Mouse (Mus musculus): Measurements from ENCODE around the gene Ankrd13d.

Gene Ankrd13d

GRCm38 (mm10) chr19:4301735-4302651, 19.1 kb upstream of the Ankrd13d start:
- no peak for DNase-seq (ENCODE audit: low read depth)

- DNase-seq (ENCODE audit: low read depth): no peak
These were observed 18.2 kb upstream of the Ankrd13d start for GRCm38 (mm10) chr19:4300852-4301734.

DNA sequence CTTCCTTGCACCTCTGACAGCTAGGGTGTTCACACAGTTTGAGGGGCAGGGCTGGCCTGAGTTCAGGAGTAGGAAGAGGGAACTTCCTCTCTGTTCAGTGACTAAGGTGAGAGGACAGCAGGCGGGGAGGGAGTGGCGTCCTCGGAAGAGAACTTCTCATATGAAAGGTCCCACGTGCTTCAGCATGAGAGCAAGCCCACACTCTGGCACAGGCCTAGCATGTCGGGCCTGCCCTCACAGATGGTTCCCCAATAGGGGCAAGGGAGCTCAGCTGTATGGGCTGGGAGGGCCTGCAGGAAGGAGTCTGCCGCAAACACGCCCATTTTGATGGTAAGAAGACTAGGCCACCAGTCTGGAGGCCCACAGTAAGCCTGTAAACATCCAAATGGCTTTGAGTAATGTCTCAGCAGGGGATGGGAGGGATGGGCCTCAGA, 17.4 kb upstream of the Ankrd13d start:
- DNase-seq (ENCODE audit: low read depth): no peak

GRCm38 (mm10) chr19:4299574-4300270, 16.8 kb upstream of the Ankrd13d start:
- no peak for DNase-seq (ENCODE audit: low read depth)

- no peak for DNase-seq (ENCODE audit: low read depth)
These were observed 16.2 kb upstream of the Ankrd13d start for GRCm38 (mm10) chr19:4299126-4299525.

- no peak for DNase-seq (ENCODE audit: low read depth)
These were observed 15.6 kb upstream of the Ankrd13d start for GRCm38 (mm10) chr19:4298322-4299121.

DNA sequence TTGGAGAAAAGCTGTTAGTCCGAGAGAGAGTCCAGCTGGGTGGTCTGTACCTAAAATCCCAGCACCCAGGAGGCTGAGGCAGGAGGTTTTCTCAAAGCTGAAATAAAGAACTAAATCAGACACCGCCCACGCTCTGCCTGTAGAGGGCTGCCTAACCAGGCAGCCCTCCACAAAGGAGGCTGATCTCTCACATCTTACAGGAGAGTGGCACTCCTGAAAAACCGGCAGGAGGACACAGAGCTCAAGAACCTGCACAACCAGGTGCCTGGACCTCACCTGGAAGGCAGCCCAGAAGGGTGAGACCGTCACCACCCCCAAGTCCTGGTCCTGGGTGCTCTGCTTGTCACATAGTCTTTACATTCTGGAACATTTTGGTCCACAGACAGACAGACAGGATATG, 14.9 kb upstream of the Ankrd13d start:
- no peak for DNase-seq (ENCODE audit: low read depth)

GRCm38 (mm10) chr19:4296611-4297010, 13.7 kb upstream of the Ankrd13d start:
- DNase-seq (ENCODE audit: low read depth): no peak

DNA sequence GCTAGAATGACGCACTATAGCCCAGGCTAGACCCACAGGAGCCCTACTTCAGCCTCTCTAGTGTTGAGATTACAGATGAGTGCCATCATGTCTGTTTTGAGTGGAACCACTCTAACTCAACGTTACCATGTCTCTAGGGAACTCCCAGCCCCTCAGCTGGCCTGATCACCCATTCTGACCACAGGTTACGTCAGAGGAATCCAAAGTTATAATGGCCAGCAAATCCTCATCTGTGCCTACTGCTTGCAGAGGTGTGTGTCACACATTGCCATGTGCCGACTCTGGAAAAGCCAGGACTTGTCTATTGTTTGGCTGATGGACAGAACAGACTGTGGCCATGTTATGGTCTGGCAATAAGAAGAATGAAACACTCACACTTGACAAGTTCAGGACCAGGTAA, 12.5 kb upstream of the Ankrd13d start:
- DNase-seq (ENCODE audit: low read depth): no peak

DNA sequence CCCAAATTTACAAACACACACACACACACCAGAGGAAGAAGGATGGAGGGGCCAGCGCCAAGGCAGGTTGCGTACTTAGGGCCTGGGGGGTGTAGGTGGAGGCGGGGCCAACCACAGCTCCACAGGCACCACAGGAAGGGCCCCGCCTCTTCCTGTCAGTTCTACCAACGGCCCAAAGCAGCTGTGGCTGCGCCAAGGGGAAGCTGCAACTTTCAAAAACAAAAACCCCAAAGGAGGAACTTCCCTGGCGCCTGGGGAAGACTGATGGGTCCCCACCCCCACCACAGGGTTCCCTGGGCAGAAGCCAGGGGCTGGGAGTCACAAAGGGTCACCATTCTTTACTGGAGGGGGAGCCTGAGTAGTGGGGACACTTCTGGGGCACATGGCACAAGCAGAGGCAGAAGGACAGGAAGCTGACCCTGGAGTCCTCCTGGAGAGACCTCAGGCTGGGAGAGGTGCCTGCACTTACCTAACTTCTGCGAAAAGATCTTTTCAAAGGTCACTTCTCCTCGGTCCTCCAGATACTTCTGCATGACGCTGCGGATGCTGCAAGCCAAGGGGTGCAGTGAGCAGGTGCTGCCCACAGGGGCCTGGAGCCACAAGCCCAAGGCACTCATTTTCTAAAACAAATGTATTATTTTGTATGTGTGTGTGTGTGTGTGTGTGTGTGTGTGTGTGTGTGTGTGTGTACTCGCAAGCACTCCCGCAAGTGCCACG, 11.6 kb upstream of the Ankrd13d start:
- DNase-seq (ENCODE audit: low read depth): no peak

GRCm38 (mm10) chr19:4291161-4291560, 8.2 kb upstream of the Ankrd13d start:
- no peak for DNase-seq (ENCODE audit: low read depth)

DNA sequence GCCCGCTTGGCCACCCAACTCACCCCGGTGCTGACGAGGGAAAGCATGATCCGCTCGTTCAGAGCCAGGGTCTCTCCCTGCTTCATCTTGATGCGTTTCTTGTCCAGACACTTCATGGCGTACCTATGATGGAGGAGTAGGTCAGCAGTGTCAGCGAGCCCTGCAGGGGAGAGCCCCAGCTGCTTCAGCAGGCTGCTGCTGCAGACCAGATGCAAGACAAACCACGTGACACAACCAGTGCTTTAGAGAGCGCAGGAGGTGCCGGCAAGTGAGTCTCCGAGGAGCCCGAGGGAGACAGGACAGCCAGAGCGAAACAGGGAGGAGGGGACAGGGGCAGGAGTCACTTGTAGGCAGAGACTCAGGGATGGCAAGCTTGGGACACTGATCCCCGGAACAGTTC, 7.8 kb upstream of the Ankrd13d start:
- no peak for DNase-seq (ENCODE audit: low read depth)

- DNase-seq (ENCODE audit: low read depth): no peak
These were observed 716 bp upstream of the Ankrd13d start for GRCm38 (mm10) chr19:4283653-4284052.

GRCm38 (mm10) chr19:4280425-4280824, 2.5 kb downstream of the Ankrd13d start:
- DNase-seq (ENCODE audit: low read depth): no peak

GRCm38 (mm10) chr19:4279487-4279886, 3.5 kb downstream of the Ankrd13d start:
- DNase-seq (ENCODE audit: low read depth): no peak

GRCm38 (mm10) chr19:4270972-4271371, 12.0 kb downstream of the Ankrd13d start:
- DNase-seq (ENCODE audit: low read depth): no peak

GRCm38 (mm10) chr19:4270187-4270586, 12.8 kb downstream of the Ankrd13d start:
- no peak for DNase-seq (ENCODE audit: low read depth)

DNA sequence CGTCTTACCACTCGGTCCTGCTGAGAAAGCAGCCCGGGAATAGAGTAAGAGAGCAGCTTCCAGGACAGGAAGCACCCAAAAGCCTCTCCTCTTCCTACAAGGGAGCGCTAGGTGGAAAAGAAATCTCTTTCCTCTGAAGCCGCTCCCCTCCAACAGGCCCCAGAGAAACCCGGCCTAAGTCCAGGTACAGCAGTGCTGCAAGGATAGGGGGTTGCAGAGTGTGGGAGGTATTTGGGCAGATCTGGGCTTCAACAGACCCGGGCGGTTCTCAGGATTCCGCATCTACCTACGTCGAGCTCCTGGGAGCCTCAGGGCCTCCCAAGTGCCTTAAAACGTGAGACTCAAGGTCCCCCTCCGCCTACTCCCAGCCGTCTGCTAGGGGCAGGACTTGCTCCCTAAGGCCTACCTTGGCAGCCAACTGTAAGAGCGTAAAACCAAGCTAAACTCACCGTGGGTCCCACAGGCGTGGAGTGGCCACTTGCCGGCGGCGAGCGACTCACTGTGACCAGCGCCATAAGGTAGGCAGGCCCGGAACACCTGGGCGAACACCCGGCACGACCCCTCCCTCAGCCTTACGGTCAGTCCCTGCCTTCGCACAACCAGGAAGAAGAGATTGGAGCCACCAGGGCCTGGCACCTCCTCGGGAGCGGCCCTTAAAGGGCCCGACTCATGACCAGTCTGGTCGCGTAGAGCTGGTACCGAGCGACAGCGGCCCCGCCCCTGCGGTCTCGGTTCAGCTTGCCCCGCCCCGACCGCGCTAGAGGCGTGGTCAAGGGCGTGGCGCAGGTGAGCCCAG, 14.2 kb downstream of the Ankrd13d start, which contains the start of gene Ssh3:
TSS of gene Ssh3 (minus strand) at position 615 of the 796 bp plus-strand sequence.
- DNase-seq (ENCODE audit: low read depth): peak; percentile 48

DNA sequence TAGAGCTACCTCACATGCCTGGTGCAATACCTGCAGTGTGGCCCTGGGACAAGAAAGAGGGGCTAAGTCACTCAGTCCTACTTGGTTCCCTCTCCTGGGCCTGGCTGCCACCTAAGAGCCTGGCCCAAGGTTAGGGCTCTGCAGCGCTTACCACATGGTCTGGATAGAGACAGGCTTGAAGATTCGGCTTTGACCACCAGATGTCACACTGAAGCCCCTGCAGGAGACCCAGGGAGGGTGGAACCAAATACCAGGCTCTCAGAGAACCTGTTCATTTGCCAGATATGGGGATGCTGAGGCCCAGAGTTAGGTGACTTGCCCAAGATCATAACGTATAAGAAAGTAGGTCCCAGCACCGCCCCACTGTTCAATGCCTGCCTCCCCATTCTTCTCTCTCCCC, 17.0 kb downstream of the Ankrd13d start:
- no peak for DNase-seq (ENCODE audit: low read depth)

Measured in c-Kit-positive CD71-positive TER-119-negative erythroid progenitor cells, embryonic 14.5 days (primary cell).